Mouse (Mus musculus) lung, adult 2 months (tissue): Measurements from ENCODE around the gene Plek. TPM values are rescaled to one million over a fixed set of nuclear protein-coding genes. Genes with fewer than 3 reads are reported as not detected.
"Not testable (repeated sequence)": the region's sequence is repeated elsewhere in the genome, so short reads cannot be mapped to it uniquely, and the experiment has no call there.

Experiments
- DNase-seq: peaks from one replicate; pipeline ENCODE4 v3.0.0; 2022
- H3K4me1 ChIP-seq: fragments of 200-500 bp; 2 replicates; pipeline ENCODE4 v1.6.1; 2011; ENCODE audit warnings: low read length; ENCODE audit not compliant: control insufficient read depth, insufficient read depth
- H3K4me3 ChIP-seq: fragments of 200-500 bp; replicated peaks from 2 replicates; pipeline ENCODE3; 2011; ENCODE audit warnings: low read depth, mild to moderate bottlenecking, control low read depth, low read length; ENCODE audit errors: extremely low read depth
- CTCF ChIP-seq: fragments of 200-500 bp; IDR thresholded peaks from 2 replicates; pipeline ENCODE4 v1.5.1; 2011; ENCODE audit warnings: mild to moderate bottlenecking, low read length, control low read depth; ENCODE audit not compliant: insufficient read depth
- POLR2A ChIP-seq: fragments of 200-500 bp; IDR thresholded peaks from 2 replicates; pipeline ENCODE4 v1.6.1; 2011; ENCODE audit warnings: low read depth, mild to moderate bottlenecking, control low read depth, low read length, borderline replicate concordance; ENCODE audit errors: extremely low read depth
- WGBS: fragments of 180-500 bp; shearing (Covaris S2); methylation state at CpG from one replicate; pipeline ENCODE4 v1.1.7; 2018; 5-methylcytosine and 5-hydroxymethylcytosine counted together
- polyA plus RNA-seq: library from polyadenylated mRNA; depleted of rRNA; stranded (reverse); fragments of >200 nt; gene quantifications from 2 replicates; pipeline ENCODE4 v1.2.3, GENCODE M21; 2012

The Plek gene
- polyA plus RNA-seq, 1 experiment: 7.0 TPM

- TF ChIP-seq CTCF: no peak
- WGBS: 72% methylated on average over 3 of the region's 3 CpGs
- no peak for DNase-seq
- Histone ChIP-seq H3K4me3 (no peak overlapping the region), H3K4me1 (no peaks in the 10 kb centered on the region)
Observed at GRCm38 (mm10) chr11:17023984-17024383, 28.2 kb downstream of the Plek start.

GRCm38 (mm10) chr11:17023206-17023605 lies 29.0 kb downstream of the Plek start:
- H3K4me1 ChIP-seq: no peaks in the 10 kb centered on the region
- no peak for TF ChIP-seq CTCF
- TF ChIP-seq POLR2A: no peak
- DNase-seq: no peak
- WGBS: 73% methylated on average over 6 of the region's 6 CpGs
- no peak overlapping the region for H3K4me3 ChIP-seq

DNA sequence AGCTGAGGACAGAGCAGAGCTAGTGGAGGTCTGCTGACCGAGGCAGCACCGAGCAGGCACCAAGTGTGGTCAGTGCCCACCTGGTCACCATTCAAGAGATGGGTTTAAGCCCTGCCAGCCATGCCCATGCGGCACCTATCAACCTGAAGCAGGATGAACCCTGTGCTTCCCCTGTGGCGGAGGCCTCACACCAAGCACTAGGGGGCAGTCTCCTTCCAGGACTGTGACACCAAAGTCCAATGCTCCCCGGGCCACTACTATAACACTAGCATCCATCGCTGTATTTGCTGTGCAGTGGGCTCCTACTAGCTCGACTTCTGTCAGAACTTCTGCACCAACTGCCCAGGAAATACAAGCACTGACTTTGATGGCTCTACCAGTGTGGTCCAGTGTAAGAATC lies 32.9 kb downstream of the Plek start:
- 88% methylated on average over 7 of the region's 7 CpGs for whole genome bisulfite sequencing
- H3K4me3 ChIP-seq: no peak overlapping the region
- TF ChIP-seq CTCF (no peak), POLR2A (no peak)
- H3K4me1 ChIP-seq: no peaks in the 10 kb centered on the region
- no peak for DNase-seq

GRCm38 (mm10) chr11:17012948-17013347 lies 39.2 kb downstream of the Plek start:
- no peak for DNase-seq
- H3K4me3 ChIP-seq: no peak overlapping the region
- TF ChIP-seq POLR2A: no peak
- TF ChIP-seq CTCF: no peak
- H3K4me1 ChIP-seq: no peaks in the 10 kb centered on the region; the same call in 1 of the 2 replicates

DNA sequence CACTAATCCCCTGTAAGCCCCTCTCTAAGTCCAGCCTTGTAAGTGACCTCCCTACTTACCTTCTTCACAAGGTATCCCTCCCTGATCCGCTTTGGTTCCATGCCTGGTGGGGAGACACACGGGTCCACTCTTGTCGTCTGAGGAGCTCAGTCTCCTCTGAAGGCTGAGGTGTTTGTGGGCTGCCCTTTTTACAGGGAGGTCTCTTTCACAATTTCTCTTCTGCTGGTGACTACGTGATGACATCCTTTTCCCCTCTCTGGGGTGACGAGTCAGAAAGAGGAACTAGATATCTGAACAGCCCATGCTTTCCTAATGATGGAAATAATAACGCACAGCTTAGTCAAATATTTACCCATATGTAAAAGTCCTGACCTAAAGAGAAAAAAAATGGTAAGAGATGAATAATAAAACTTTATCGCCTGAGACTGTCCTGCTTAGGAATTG lies 43.7 kb downstream of the Plek start:
- H3K4me1 ChIP-seq: no peaks in the 10 kb centered on the region; the same call in 1 of the 2 replicates
- peak; percentile 10 for DNase-seq
- WGBS: 39% methylated on average over 7 of the region's 7 CpGs
- TF ChIP-seq POLR2A (peak; percentile 83; the same call in 1 of the 2 replicates), CTCF (no peak)
- H3K4me3 ChIP-seq: peak overlapping the region; percentile 60

GRCm38 (mm10) chr11:17007517-17008173 lies 44.5 kb downstream of the Plek start:
- Histone ChIP-seq H3K4me3 (peak overlapping the region; percentile 42), H3K4me1 (no peaks in the 10 kb centered on the region; the same call in 1 of the 2 replicates)
- WGBS: 71% methylated on average over 5 of the region's 5 CpGs
- DNase-seq: no peak
- no peak for TF ChIP-seq POLR2A
- no peak for TF ChIP-seq CTCF

DNA sequence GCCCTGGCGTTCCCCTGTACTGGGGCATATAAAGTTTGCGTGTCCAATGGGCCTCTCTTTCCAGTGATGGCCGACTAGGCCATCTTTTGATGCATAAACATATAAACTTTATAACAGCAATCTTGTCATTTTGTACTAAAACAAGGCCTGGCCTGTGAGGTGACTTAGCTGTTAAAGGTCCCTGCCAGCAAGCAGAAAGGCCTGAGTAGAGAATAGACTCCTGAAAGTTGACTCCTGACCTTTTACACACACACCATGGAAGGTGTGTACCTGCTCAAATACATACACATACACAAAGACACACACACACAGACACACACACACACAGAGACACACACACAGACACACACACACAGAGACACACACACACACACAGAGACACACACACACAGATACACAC lies 45.7 kb downstream of the Plek start:
- not testable (repeated sequence) for H3K4me1 ChIP-seq, DNase-seq, H3K4me3 ChIP-seq
- 81% methylated on average over 3 of the region's 3 CpGs for WGBS

DNA sequence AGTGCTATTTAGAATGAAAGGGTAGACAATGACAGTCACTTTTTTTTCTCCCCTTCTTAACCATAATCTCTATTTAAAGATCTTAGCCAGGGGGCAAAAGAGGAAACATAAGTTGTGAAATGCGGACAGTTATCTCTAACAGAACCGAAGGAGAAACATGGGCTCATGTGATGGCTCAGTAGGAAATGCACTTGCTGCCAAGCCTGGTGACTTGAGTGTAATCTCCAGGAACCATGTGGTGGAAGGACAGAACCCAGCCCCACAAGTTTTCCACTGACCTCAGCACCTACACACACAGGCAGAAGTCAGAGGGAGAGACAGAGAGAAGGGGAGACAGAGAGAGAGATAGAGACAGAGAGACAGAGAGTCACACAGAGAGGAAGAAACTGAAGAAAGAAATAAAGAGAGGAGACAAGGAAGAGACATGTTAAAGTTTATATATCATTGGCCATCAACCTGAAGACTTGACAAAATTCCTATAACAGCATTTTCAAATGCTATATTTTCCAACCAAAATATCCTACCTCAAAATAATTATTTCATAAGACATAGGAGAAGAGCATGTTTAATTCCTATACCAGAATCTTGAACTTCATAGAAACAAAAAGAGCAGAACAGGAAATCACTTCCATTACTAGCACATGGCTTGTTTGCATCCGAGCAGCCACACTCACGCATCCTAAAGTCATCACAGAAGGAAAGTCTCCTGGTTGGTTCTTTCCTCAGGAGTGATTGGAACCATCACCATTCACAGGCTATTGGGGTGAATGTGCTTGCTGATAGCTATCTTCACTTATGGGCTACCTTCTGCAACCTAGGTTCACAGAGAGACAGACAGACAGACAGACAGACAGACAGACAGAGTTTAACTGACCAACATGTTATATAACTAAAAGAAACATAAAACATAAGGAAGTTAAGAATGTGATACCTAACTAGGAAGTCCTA lies 47.0 kb downstream of the Plek start:
- DNase-seq: no peak
- WGBS: 59% methylated on average over 4 of the region's 4 CpGs
- H3K4me1 ChIP-seq: no peaks in the 10 kb centered on the region
- H3K4me3 ChIP-seq: no peak overlapping the region
- TF ChIP-seq POLR2A: no peak
- TF ChIP-seq CTCF: no peak

DNA sequence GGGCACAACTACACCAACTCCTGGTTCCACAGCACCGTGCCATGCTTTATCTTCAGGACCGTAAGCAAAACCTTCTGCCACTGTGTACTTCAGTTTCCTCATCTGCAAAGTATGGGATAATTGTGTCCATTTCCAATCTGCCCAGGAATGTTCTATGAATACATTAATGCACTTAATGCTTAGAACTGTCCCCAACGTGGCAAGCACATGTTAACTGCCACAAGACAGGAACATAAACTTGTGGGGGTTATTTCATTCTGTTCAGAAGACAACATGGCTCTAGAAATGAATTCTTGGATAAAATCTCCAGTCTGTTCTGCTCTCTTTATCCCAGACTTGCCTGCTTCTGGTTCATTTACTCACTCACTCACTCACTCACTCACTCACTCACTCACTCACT lies 48.4 kb downstream of the Plek start:
- 66% methylated on average over 3 of the region's 3 CpGs for WGBS
- no peak for TF ChIP-seq CTCF
- no peak for TF ChIP-seq POLR2A
- H3K4me3 ChIP-seq: no peak overlapping the region
- DNase-seq: no peak
- H3K4me1 ChIP-seq: no peaks in the 10 kb centered on the region
